Mouse (Mus musculus): ENCODE data around the gene Kif12. TPM values are rescaled to one million over a fixed set of nuclear protein-coding genes. Genes with fewer than 3 reads are reported as not detected.

Kif12 gene
- polyA plus RNA-seq, 1 experiment: 0.04 TPM

DNA sequence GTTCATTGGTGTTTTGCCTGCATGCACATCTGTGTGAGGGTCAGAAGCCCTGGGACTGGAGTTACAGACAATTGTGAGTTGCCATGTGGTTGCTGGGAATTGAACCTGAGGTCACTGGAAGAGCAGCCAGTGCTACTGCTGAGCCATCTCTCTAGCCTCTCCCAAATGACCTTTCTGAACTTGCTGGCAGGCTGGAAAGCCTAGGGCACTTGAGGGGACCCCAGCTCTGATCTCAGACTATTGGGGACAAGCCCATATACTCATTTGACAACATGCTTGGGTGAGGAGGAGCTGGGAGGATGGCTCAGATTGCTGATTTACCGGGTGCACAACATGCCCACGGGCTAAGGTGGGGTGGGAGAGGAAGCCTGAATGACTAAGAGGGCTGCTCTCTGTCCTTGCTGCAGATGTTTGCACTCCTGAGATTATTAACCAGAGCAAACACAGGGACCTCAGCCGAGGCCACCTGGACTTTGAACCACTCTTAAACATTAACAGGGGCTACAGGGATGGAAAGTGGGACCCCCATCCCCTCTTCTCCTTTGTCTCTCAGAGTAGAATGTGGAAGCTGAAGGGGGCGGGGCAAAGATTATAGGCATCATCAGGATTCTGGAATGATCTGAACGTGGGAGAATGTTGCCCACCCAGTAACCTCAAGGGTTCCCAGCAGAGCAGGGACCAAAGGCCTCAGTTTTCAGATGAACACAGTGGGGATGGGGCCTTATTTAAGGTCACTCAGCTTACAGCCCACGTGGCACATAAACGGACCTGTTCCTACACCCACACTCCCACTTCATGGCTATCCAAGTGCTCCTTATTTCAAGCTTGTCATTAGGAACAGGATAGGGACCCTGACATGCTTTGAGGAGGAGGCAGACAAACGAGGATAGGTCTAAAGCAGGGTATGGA lies 15.0 kb downstream of the Kif12 start:
- TF ChIP-seq CTCF (IDR thresholded peaks at IDR 0.05; ENCODE audit: borderline replicate concordance, extremely low read depth, insufficient read depth, insufficient read length) (no peak), POLR2A (IDR thresholded peaks at IDR 0.05; ENCODE audit: borderline replicate concordance, extremely low read depth, insufficient read depth, insufficient read length, poor library complexity, severe bottlenecking) (no peak)

GRCm38 (mm10) chr4:63155596-63155995 lies 16.3 kb downstream of the Kif12 start:
- DNase-seq (ENCODE audit: low read depth): no peak
- TF ChIP-seq CTCF (IDR thresholded peaks at IDR 0.05; ENCODE audit: borderline replicate concordance, extremely low read depth, insufficient read depth, insufficient read length) (no peak), POLR2A (IDR thresholded peaks at IDR 0.05; ENCODE audit: borderline replicate concordance, extremely low read depth, insufficient read depth, insufficient read length, poor library complexity, severe bottlenecking) (no peak)

More for the DNA sequence above, 15.0 kb downstream of the Kif12 start:
- DNase-seq (ENCODE audit: low read depth): no peak

GRCm38 (mm10) chr4:63154699-63155098 lies 17.2 kb downstream of the Kif12 start, which contains the start of gene Ambp:
Gene Ambp (minus strand): TSS chr4:63154799.
- DNase-seq (ENCODE audit: low read depth): no peak
- TF ChIP-seq POLR2A (IDR thresholded peaks at IDR 0.05; ENCODE audit: borderline replicate concordance, extremely low read depth, insufficient read depth, insufficient read length, poor library complexity, severe bottlenecking): no peak
- TF ChIP-seq CTCF (IDR thresholded peaks at IDR 0.05; ENCODE audit: borderline replicate concordance, extremely low read depth, insufficient read depth, insufficient read length): no peak

GRCm38 (mm10) chr4:63154028-63154427 lies 17.9 kb downstream of the Kif12 start:
- TF ChIP-seq POLR2A (IDR thresholded peaks at IDR 0.05; ENCODE audit: borderline replicate concordance, extremely low read depth, insufficient read depth, insufficient read length, poor library complexity, severe bottlenecking): no peak
- no peak for TF ChIP-seq CTCF (IDR thresholded peaks at IDR 0.05; ENCODE audit: borderline replicate concordance, extremely low read depth, insufficient read depth, insufficient read length)
- no peak for DNase-seq (ENCODE audit: low read depth)

GRCm38 (mm10) chr4:63151127-63151526 lies 20.8 kb downstream of the Kif12 start:
- no peak for TF ChIP-seq POLR2A (IDR thresholded peaks at IDR 0.05; ENCODE audit: borderline replicate concordance, extremely low read depth, insufficient read depth, insufficient read length, poor library complexity, severe bottlenecking)
- no peak for TF ChIP-seq CTCF (IDR thresholded peaks at IDR 0.05; ENCODE audit: borderline replicate concordance, extremely low read depth, insufficient read depth, insufficient read length)
- DNase-seq (ENCODE audit: low read depth): peak; percentile 24

- TF ChIP-seq POLR2A (IDR thresholded peaks at IDR 0.05; ENCODE audit: borderline replicate concordance, extremely low read depth, insufficient read depth, insufficient read length, poor library complexity, severe bottlenecking): no peak
- TF ChIP-seq CTCF (IDR thresholded peaks at IDR 0.05; ENCODE audit: borderline replicate concordance, extremely low read depth, insufficient read depth, insufficient read length): peak; percentile 8; the same call in 1 of the 2 replicates
- no peak for DNase-seq (ENCODE audit: low read depth)
These were observed 24.7 kb downstream of the Kif12 start for GRCm38 (mm10) chr4:63147268-63147667.

GRCm38 (mm10) chr4:63129891-63130624 lies 41.9 kb downstream of the Kif12 start:
- no peak for TF ChIP-seq CTCF (IDR thresholded peaks at IDR 0.05; ENCODE audit: borderline replicate concordance, extremely low read depth, insufficient read depth, insufficient read length)

DNA sequence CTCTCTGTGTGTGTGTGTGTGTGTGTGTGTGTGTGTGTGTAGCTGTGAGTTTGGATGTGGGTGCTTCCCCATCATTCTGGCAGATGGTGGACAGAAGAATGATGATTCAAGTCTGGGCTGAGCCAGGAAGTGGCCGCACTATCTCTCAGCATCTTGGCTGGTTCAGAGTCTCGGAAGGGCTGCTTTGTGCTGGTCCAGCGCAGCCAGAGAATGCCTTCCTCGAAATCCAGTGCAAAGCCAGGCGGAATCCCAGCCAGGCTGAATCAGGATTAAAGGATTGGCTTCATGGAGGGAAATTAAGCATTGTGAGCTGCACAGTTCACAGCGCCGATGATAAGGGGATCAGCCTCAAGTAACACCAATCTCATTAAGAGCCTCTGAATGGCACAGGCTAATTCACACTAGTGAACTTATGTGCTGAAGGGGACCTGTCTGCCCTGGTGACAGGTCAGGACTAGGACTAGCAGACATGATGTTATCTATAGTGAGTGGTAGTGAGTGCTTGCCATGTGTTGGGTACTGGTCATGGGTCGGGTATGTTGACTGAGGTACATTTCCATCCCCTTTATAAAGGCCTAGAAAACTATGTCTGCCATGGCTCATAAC lies 47.0 kb downstream of the Kif12 start:
- peak; percentile 71 for DNase-seq (ENCODE audit: low read depth)
- TF ChIP-seq CTCF (IDR thresholded peaks at IDR 0.05; ENCODE audit: borderline replicate concordance, extremely low read depth, insufficient read depth, insufficient read length) (no peak), POLR2A (IDR thresholded peaks at IDR 0.05; ENCODE audit: borderline replicate concordance, extremely low read depth, insufficient read depth, insufficient read length, poor library complexity, severe bottlenecking) (no peak)

More at GRCm38 (mm10) chr4:63129891-63130624, 41.9 kb downstream of the Kif12 start:
- no peak for DNase-seq (ENCODE audit: low read depth)

GRCm38 (mm10) chr4:63118639-63119437 lies 53.1 kb downstream of the Kif12 start:
- peak; percentile 97 for TF ChIP-seq CTCF (IDR thresholded peaks at IDR 0.05; ENCODE audit: borderline replicate concordance, extremely low read depth, insufficient read depth, insufficient read length)
- TF ChIP-seq POLR2A (IDR thresholded peaks at IDR 0.05; ENCODE audit: borderline replicate concordance, extremely low read depth, insufficient read depth, insufficient read length, poor library complexity, severe bottlenecking): no peak
- peak; percentile 93 for DNase-seq (ENCODE audit: low read depth)

Other genes with a start within 250 kb of the Kif12 start
- gene Zfp618, start 206.6 kb downstream of the Kif12 start, polyA plus RNA-seq (2012; rRNA removed): 25.8 and 39.7 TPM in 2 replicates
- 0.05 and 0.25 TPM in 2 replicates for gene Ambp, start 17.3 kb downstream of the Kif12 start, polyA plus RNA-seq (2012; rRNA removed)
- 5.7 and 6.5 TPM in 2 replicates for gene Col27a1, start 41.9 kb upstream of the Kif12 start, polyA plus RNA-seq (2012; rRNA removed)
- not detected in 2 replicates for gene Orm1, start 172.4 kb upstream of the Kif12 start, polyA plus RNA-seq (2012; rRNA removed)
- gene Orm3, start 184.0 kb upstream of the Kif12 start, polyA plus RNA-seq (2012; rRNA removed): not detected in 2 replicates
- not detected in 2 replicates for gene Orm2, start 190.3 kb upstream of the Kif12 start, polyA plus RNA-seq (2012; rRNA removed)
- 7.7 and 9.1 TPM in 2 replicates for gene Akna, start 231.2 kb upstream of the Kif12 start, polyA plus RNA-seq (2012; rRNA removed)